Mouse (Mus musculus): Measurements from ENCODE around the gene Enpep.

Gene Enpep

DNA sequence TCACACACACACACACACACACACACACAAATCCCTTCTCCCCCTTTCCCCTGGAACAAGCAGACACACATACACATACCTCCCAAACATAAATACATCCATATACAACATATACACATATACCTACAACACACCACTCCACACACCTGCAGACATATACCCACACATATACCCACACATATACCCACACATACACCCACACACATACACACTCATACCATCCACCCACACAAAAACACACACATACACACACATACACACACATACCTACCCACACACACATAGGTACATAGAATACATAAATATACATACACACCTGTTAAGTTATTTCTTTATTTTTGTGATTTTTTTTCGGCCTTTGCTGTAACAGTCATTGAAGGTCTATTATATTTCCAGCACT lies 94.5 kb downstream of the Enpep start:
- no peak for DNase-seq

DNA sequence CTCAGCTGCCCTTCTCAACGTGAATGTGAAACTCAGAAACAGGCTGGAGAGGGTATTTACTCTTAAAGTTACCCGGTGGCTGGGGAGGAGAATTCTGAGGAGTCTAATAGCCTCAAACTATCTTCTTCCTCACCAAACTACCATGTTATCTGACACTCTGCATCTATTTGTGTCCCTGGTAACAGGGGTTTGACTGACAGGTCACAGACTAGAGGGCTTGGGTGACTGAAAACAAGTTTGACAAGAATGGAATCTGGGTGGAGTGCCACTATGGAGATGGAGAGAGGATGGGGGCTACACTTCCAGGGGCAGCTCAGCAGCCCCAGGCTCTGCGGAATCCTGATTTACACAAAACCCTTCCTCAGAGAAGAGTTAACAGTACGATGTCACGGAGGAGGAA lies 105.2 kb downstream of the Enpep start:
- DNase-seq, result no peak

DNA sequence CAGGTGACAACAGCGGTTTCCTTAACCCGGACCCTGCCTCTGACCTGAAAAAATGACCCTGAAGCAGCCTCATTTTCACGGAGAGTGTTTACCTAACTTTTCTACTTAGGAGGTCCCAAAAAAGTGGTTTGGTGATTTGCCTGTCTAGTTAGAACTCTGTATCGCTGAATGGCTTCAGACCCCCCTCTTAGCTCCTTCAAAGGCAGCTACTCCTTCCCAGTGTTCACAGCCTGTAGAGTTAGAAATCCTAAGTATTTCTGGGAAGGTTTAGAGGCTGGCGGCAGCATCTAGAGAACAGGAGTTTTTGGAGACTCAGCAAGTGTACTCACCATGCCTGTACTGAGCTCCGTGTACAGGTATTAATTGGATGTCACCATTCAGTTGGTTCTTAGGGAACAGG lies 105.8 kb downstream of the Enpep start:
- no peak for DNase-seq

DNA sequence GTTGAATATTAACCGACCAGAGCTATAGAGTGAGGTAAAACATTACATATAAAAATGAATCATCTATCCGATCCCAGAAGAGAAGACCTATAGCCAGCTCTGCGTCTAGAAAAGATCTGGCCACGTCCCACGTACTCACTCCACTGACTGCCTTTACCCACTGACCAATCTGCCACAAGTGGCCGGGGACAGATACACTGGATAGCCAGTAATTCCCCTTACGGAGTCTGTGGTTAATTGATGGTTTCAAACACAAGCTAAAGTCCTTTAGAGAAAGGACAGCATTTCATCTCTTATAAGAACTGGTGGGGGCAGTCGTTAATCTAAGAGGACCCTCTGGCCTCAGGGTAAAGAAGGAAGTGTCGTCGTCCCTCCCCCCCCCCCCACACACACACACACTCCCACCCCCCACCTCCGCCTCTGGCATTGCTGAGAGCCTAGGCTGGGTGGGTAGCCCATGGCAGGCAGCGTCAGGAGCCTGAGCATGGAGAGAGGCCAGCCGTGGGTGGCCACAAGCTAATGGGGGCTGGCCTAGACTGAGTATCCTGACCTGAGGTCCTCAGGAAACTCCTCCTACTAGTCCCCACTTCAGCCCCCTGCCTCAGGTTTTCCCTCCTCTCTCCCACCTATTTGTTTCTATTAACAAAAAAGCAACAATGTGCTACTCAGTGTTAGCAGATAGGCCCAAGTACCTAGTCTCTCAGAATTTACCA lies 106.8 kb downstream of the Enpep start:
- no peak for DNase-seq

DNA sequence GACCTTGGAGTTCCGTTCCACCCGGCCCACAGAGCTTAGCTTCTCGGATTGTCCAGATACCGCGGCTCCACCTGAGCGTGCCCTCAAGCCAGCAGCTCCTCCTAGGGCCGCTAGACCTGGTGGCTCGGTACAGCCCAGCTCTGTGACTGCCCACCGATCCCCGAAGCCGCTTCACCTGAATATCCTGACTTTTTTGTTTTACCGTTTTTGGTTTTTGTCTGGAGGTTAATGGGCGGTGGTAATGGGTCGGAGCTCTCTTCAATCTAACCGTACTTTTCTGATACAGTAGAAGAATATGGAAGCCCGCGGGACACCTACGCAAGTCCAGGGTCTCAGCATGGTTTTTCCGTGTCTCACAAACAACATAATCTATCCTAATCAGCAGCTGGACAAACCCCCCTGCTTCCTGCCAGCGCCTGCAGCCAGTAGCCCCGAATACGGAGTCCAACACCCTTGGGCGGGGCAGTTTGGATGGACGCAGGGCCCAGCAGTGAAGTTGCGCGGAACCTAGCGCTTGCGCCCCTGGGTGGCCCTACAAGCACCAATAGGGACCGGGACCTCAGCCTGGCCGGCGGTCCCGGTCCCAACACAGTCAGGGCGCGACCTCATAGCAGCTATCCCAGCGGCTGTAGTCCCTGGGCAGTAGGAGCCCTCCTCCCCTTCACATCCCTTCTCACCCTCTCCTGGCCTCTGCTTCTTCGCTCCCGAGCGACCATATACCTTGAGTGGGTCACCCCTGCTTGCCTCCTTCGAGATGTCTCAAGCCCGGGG lies 107.5 kb downstream of the Enpep start:
- no peak for DNase-seq

DNA sequence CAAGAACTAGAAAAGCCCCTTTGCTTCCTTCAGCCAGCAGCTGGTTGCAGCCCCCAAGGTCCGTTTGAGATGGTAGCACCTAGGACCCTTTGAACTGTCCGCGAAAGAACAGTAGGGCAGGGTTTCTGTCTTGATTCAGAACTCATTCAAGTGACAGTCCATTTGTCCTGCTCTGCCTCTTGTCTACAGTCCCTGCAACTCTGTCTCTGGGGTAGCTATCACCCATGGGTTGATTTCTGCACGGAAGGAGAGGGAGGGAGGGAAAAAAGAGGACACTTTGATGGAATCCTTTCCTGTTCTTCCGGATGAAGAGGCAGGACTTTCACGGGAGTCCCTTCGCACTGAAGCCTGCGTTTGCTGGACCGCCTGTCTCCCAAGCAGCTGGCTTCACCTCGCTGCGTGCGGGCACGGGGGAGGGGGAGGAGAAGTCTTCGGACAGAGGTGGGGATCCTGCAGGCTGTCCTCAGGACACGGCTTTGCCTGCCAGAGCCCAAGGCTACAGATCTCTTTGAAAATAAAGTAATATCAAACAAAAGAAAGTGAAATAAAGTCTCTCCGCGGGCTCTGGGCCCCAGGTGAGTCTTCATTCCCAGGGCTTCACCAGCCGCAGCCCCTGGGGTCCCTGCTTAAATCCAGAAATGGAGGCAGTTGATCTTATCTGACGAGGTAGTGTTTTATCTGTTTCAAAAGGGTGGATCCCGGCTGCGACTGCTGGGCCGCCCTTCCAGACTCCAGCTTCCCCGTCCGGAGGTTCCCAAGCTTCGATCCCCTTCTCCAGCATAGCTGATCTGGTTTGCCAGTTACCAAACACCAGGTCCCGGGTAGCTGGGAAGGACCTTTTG lies 108.3 kb downstream of the Enpep start:
- DNase-seq, result no peak

DNA sequence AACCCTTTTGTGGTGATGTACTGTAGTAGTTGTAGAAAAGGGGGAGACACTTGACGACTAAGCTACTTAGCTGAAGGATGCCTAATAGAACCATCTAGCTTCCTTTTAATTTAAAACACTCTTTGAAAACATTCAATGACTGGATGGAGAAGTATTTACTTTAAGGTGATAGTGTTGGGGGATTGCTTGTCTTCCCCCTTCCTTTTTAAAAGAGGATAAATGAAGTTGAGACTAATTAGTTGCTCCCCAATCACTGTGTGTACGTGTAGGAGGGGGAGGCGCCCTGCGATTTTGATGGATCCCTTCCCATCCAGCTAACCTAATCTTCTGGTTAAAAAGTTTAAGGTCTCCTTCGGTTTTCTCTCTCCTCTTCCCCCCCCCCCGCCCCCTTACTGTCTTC lies 109.1 kb downstream of the Enpep start:
- DNase-seq, result no peak

DNA sequence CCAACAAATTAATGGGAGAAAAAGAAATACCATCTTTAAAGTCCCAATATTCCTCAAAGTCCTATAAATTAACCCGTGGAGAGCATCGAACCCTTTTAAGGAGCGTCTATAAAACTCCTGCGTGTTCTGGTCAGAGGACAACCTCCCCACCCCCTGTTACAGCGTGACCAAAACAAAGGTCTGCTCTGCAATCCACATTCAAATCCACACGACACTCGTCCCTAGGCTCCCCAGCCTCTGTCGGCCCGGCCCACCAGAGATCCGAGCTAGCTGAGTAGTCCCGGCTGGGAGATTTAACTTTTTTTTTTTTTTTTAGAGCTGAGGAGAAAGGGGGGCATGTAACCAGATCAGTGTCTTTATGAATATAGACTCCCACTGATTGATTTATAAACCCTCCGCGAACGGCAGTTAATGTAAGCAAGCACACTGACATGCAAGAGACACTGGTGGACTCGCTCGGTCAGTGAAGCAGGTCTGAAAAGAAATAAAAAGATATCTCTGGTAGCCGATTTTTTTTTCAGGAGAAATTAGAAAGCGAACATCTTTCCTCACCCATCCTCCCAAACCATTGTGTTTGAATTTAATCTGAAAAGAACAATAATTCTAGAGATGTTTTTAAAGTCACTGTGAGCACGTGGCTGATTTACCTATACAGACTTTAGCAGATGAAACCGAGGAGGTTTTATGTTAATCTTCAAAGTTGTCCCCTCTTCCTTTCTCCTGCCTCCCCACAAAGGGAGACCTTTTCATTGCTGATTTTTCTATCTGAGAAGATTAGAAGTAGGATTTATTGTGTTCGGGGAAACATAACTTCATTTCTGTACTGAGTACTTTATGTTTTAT lies 109.9 kb downstream of the Enpep start:
- DNase-seq, result no peak

DNA sequence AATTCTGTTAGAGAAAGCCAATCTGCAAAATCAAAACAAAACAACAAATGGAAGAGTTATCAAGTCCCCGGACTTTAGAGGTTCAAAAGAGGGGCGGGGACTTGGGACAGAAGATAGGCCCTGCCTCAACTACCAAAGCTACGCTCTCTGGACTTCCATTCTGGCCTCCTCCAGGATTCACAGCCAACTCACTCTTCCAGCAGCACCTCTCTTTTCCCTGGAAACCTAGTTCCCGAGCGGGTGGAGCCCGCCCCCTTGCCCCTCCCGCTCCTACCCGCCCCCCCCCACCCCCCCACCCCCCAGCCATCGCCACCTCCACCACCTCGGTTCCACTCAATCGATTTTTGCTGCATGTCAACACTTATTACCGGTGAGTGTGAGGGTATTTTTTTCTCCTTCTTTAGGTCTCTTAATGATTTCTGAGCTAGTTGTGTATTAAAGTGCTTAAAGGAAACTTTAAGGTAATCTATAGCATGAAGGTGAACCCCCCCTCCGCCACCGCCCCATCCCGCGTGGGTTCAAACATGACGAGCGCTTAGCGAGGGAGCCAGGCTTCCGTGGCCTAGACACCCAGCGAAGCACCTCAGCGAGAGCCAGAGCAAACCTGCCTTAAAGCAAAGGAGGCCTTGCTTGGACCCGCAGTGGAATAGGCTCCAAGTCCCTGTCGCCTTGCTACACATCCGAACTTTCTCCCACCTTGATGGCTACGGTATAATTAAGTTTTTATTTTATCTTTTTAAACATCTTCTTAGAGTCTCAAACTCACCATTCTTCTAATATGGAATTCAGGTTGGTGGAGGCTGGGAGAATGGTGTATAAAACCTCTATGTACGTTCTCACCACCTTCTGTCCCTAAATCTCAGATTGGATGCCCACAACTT lies 110.9 kb downstream of the Enpep start:
- DNase-seq, result no peak

- DNase-seq, result no peak
These were observed 111.7 kb downstream of the Enpep start for GRCm38 (mm10) chr3:129220681-129221379.

- DNase-seq, result no peak
These were observed 112.3 kb downstream of the Enpep start for GRCm38 (mm10) chr3:129220086-129220670.

Data from thymus, postnatal 36 days (tissue).